Mouse (Mus musculus) myocyte (in vitro differentiated cells): ENCODE results near the gene Erbb3.

Experiments used
- CEBPB ChIP-seq: IDR thresholded peaks from 2 replicates; pipeline ENCODE4 v1.6.1; 2011; ENCODE audit warnings: mild to moderate bottlenecking, moderate library complexity; ENCODE audit not compliant: poor library complexity, insufficient read depth, severe bottlenecking
- E2F4 ChIP-seq: IDR thresholded peaks from one replicate; pipeline ENCODE4 v1.6.1; 2011; ENCODE audit warnings: mild to moderate bottlenecking, control low read depth, moderate library complexity; ENCODE audit not compliant: insufficient read depth
- MAX ChIP-seq: IDR thresholded peaks from one replicate; pipeline ENCODE4 v1.6.1; 2011; ENCODE audit warnings: low read depth, mild to moderate bottlenecking, control low read depth
- MYOD1 ChIP-seq, 3 experiments: IDR thresholded peaks; one replicate each; pipeline ENCODE4 v1.6.1; 2011; ENCODE audit warnings: control low read depth in 2 of 3, low read depth in 2 of 3, mild to moderate bottlenecking in 2 of 3, moderate library complexity in 1 of 3; ENCODE audit not compliant: insufficient read length in 2 of 3, control insufficient read depth in 1 of 3
- MYOG ChIP-seq, 3 experiments: IDR thresholded peaks; one replicate each; pipeline ENCODE4 v1.6.1; 2011; ENCODE audit warnings: control low read depth in 2 of 3, low read depth in 2 of 3, mild to moderate bottlenecking in 2 of 3; ENCODE audit not compliant: insufficient read length in 2 of 3, control insufficient read depth in 1 of 3, insufficient read depth in 1 of 3
- POLR2A ChIP-seq: IDR thresholded peaks from one replicate; pipeline ENCODE4 v1.6.1; 2011; ENCODE audit warnings: low read depth, mild to moderate bottlenecking, control low read depth, moderate library complexity; ENCODE audit not compliant: insufficient read length
- SRF ChIP-seq: IDR thresholded peaks from one replicate; pipeline ENCODE4 v1.6.1; 2011; ENCODE audit warnings: low read depth; ENCODE audit not compliant: control insufficient read depth, insufficient read length
- TCF12 ChIP-seq: IDR thresholded peaks from one replicate; pipeline ENCODE4 v1.6.1; 2011; ENCODE audit warnings: mild to moderate bottlenecking, control low read depth; ENCODE audit not compliant: poor library complexity, insufficient read depth, severe bottlenecking
- TCF3 ChIP-seq: IDR thresholded peaks from one replicate; pipeline ENCODE4 v1.6.1; 2011; ENCODE audit warnings: low read depth, control low read depth; ENCODE audit not compliant: insufficient read length
- USF1 ChIP-seq: IDR thresholded peaks from one replicate; pipeline ENCODE4 v1.6.1; 2011; ENCODE audit warnings: low read depth, mild to moderate bottlenecking, control low read depth, moderate library complexity

- no peak for TF ChIP-seq POLR2A
- TF ChIP-seq E2F4, result no peak
- no peak for TF ChIP-seq TCF3
- no peak for TF ChIP-seq MAX
- TF ChIP-seq USF1, result no peak
- TF ChIP-seq TCF12, result no peak
- no peak for TF ChIP-seq CEBPB
- no peak for TF ChIP-seq MYOG (IDR thresholded peaks at IDR 0.05; ENCODE audit: control insufficient read depth in 1 of 3, insufficient read depth in 1 of 3, insufficient read length in 2 of 3, low read depth in 2 of 3)
- TF ChIP-seq MYOD1 (IDR thresholded peaks at IDR 0.05; ENCODE audit: control insufficient read depth in 1 of 3, insufficient read length in 2 of 3, low read depth in 2 of 3), result no peak
- no peak for TF ChIP-seq SRF
These were observed 51.0 kb downstream of the Erbb3 start for GRCm38 (mm10) chr10:128538340-128538870.
